Mouse (Mus musculus) hindbrain, postnatal 0 days (tissue): ENCODE results near the gene Trf. TPM values are rescaled to one million over a fixed set of nuclear protein-coding genes. Genes with fewer than 3 reads are reported as not detected.
A peak's percentile ranks its signal among the peaks of the same experiment; 100 is the strongest.

Experiments used
- ATAC-seq: fragments of 200-750 bp; cut with Nextera tagmentation; 2 replicates; pipeline ENCODE4 v1.8.0; 2017; ENCODE audit warnings: mild to moderate bottlenecking, moderate TSS enrichment, moderate library complexity
- DNase-seq: peaks from one replicate; pipeline ENCODE4 v3.0.0-alpha.2; 2015; ENCODE audit warnings: low spot score
- H3K27ac ChIP-seq: fragments of 300-500 bp; sonication (generic); 2 replicates; pipeline ENCODE4 v1.5.1; 2014; ENCODE audit warnings: mild to moderate bottlenecking
- H3K27me3 ChIP-seq: fragments of 300-500 bp; sonication (generic); 2 replicates; pipeline ENCODE4 v1.6.1; 2014; ENCODE audit warnings: low read length, mixed read lengths; ENCODE audit not compliant: insufficient read depth
- H3K36me3 ChIP-seq: fragments of 300-500 bp; sonication (generic); 2 replicates; pipeline ENCODE4 v1.6.1; 2014; ENCODE audit warnings: low read length, mixed read lengths; ENCODE audit not compliant: insufficient read depth
- H3K4me1 ChIP-seq: fragments of 300-500 bp; sonication (generic); 2 replicates; pipeline ENCODE4 v1.6.1; 2014; ENCODE audit warnings: antibody characterized with exemption, low read length, mixed read lengths; ENCODE audit not compliant: insufficient read depth
- H3K4me2 ChIP-seq: fragments of 300-500 bp; sonication (generic); 2 replicates; pipeline ENCODE4 v1.6.1; 2014; ENCODE audit warnings: low read depth, mild to moderate bottlenecking, low read length, moderate library complexity, mixed read lengths
- H3K4me3 ChIP-seq: fragments of 300-500 bp; sonication (generic); 2 replicates; pipeline ENCODE4 v1.5.1; 2014; ENCODE audit warnings: low read length
- H3K9ac ChIP-seq: fragments of 300-500 bp; sonication (generic); replicated peaks from 2 replicates; pipeline ENCODE4 v1.6.1; 2014; ENCODE audit warnings: mild to moderate bottlenecking, low read length, moderate library complexity, mixed read lengths
- H3K9me3 ChIP-seq: fragments of 300-500 bp; sonication (generic); 2 replicates; pipeline ENCODE4 v1.6.1; 2016; ENCODE audit warnings: low read length, mixed read lengths
- CTCF ChIP-seq: IDR thresholded peaks from 2 replicates; pipeline ENCODE4 v1.5.1; 2016; ENCODE audit warnings: antibody characterized with exemption, control low read depth, low read depth
- WGBS: fragments of 180-500 bp; shearing (Covaris S2); extraction: QIAGEN DNeasy Blood & Tissue Kit; methylation state at CpG from one replicate; pipeline ENCODE4 v1.1.7; 2014; 5-methylcytosine and 5-hydroxymethylcytosine counted together
- polyA plus RNA-seq: library from polyadenylated mRNA; unstranded; fragments of >200 nt; fragmentation: Nextera tagmentation; extraction: Ambion mirVana; gene quantifications from 2 replicates; pipeline ENCODE4 v1.2.1, GENCODE M21; 2015
- total RNA-seq: library from RNA; depleted of rRNA; stranded (reverse); fragments of >200 nt; gene quantifications from 2 replicates; pipeline ENCODE4 v1.2.3, GENCODE M21; 2014

The Trf gene
- total and polyA plus RNA-seq, 2 experiments from 2014 or later = 42.1 to 44.2 TPM

- 91% methylated on average over 5 of the region's 5 CpGs for WGBS
- Histone ChIP-seq H3K9ac (no peak overlapping the region), H3K4me2 (no peak overlapping the region), H3K36me3 (no peaks in the 10 kb centered on the region), H3K27ac (no peak overlapping the region), H3K4me1 (no peaks in the 10 kb centered on the region), H3K4me3 (no peak overlapping the region), H3K9me3 (no peaks in the 10 kb centered on the region), H3K27me3 (no peaks in the 10 kb centered on the region)
- no peak for TF ChIP-seq CTCF
- ATAC-seq (no peak), DNase-seq (no peak)
Measured at GRCm38 (mm10) chr9:103205786-103206185, 24.5 kb downstream of the Trf start.

GRCm38 (mm10) chr9:103201561-103202260 is 28.5 kb downstream of the Trf start, which contains the start of gene Srprb:
Gene Srprb, minus strand, starts transcription at chr9:103202137.
- Histone ChIP-seq H3K9ac (peak within 1 kb of the TSS; percentile 68), H3K27ac (peak within 1 kb of the TSS; percentile 76), H3K4me1 (no peaks in the 10 kb centered on the region), H3K4me2 (peak within 1 kb of the TSS; percentile 60), H3K27me3 (no peaks in the 10 kb centered on the region), H3K9me3 (no peaks in the 10 kb centered on the region), H3K36me3 (peaks cover 11% of the 10 kb centered on the region), H3K4me3 (peak within 1 kb of the TSS; percentile 74)
- DNase-seq = peak; percentile 97
- under 1% methylated on average over 45 of the region's 45 CpGs for WGBS
- TF ChIP-seq CTCF = no peak
- ATAC-seq = peak; percentile 97

DNA sequence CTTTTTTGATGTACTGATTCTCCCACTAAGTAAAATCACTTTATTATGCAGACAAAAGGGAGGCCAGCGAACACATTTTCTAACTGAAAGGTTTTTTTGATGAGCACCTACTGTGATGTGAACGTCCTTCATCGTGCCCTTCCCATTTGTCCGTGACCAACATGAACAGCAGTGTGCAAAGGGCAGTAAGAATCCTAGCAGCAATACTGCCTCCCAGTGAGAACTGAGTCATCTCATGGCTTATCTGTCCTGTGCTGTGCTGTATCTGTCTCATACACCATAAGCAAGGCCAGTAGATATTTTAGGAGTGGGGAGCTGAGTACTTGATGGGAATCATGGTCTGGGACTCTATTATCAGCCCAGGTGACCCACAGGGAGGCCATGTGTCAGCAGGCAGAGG is 41.8 kb downstream of the Trf start:
- peaks cover 31% of the 10 kb centered on the region; the same call in 1 of the 2 replicates for H3K36me3 ChIP-seq
- ATAC-seq (no peak), DNase-seq (no peak)
- 61% methylated on average over 4 of the region's 4 CpGs for WGBS
- no peak overlapping the region for H3K4me2 ChIP-seq
- TF ChIP-seq CTCF = no peak
- no peaks in the 10 kb centered on the region for H3K27me3 ChIP-seq
- no peak overlapping the region for H3K4me3 ChIP-seq
- no peak overlapping the region for H3K27ac ChIP-seq
- no peak overlapping the region for H3K9ac ChIP-seq
- no peaks in the 10 kb centered on the region for H3K4me1 ChIP-seq
- no peaks in the 10 kb centered on the region for H3K9me3 ChIP-seq

- Histone ChIP-seq H3K9ac (no peak overlapping the region), H3K4me2 (no peak overlapping the region), H3K4me3 (no peak overlapping the region), H3K27me3 (no peaks in the 10 kb centered on the region), H3K27ac (peak overlapping the region; percentile 36; the same call in 1 of the 2 replicates), H3K9me3 (no peaks in the 10 kb centered on the region), H3K36me3 (peaks cover 31% of the 10 kb centered on the region), H3K4me1 (no peaks in the 10 kb centered on the region)
- TF ChIP-seq CTCF = no peak
- 49% methylated on average over 9 of the region's 9 CpGs for WGBS
- DNase-seq (peak; percentile 54), ATAC-seq (no peak)
Measured at GRCm38 (mm10) chr9:103186747-103187146, 43.5 kb downstream of the Trf start.

DNA sequence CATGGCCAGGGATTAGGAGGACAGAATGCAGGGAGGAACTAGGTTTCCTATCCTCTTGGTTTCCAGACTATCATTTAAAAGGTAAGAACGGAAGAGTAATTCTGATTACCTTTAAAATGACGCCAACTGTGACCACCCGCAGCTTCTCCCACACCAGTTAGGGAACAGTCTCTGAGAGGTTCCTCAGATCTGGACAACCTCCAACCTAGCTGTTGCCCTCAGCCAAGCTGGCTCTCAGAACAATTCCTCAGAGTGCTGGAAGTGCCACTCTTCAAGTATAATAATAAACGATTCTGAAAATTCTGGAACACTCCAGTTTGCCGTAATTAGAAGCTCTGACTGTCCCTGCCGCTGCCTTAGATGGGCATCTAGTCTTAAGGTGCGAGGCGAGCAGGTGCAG is 44.3 kb downstream of the Trf start:
- Histone ChIP-seq H3K4me1 (no peaks in the 10 kb centered on the region), H3K4me2 (no peak overlapping the region), H3K36me3 (peaks cover 30% of the 10 kb centered on the region), H3K27ac (no peak overlapping the region), H3K27me3 (no peaks in the 10 kb centered on the region), H3K9ac (no peak overlapping the region), H3K4me3 (no peak overlapping the region), H3K9me3 (no peaks in the 10 kb centered on the region)
- WGBS = 76% methylated on average over 8 of the region's 8 CpGs
- TF ChIP-seq CTCF = no peak
- no peak for ATAC-seq
- DNase-seq = no peak

GRCm38 (mm10) chr9:103184855-103185254 is 45.4 kb downstream of the Trf start:
- H3K27ac ChIP-seq = no peak overlapping the region
- no peaks in the 10 kb centered on the region for H3K27me3 ChIP-seq
- H3K9ac ChIP-seq = no peak overlapping the region
- H3K4me3 ChIP-seq = no peak overlapping the region
- H3K36me3 ChIP-seq = peaks cover 23% of the 10 kb centered on the region
- no peak for ATAC-seq
- no peaks in the 10 kb centered on the region for H3K9me3 ChIP-seq
- H3K4me2 ChIP-seq = no peak overlapping the region
- H3K4me1 ChIP-seq = peaks cover 8% of the 10 kb centered on the region
- TF ChIP-seq CTCF = no peak
- no peak for DNase-seq
- 61% methylated on average over 4 of the region's 4 CpGs for WGBS

- H3K27ac ChIP-seq = no peak overlapping the region
- no peaks in the 10 kb centered on the region for H3K9me3 ChIP-seq
- no peak overlapping the region for H3K9ac ChIP-seq
- TF ChIP-seq CTCF = no peak
- DNase-seq (no peak), ATAC-seq (peak; percentile 52)
- no peaks in the 10 kb centered on the region for H3K27me3 ChIP-seq
- H3K4me1 ChIP-seq = peaks cover 11% of the 10 kb centered on the region
- no peak overlapping the region for H3K4me3 ChIP-seq
- H3K4me2 ChIP-seq = no peak overlapping the region
- 80% methylated on average over 8 of the region's 8 CpGs for WGBS
- H3K36me3 ChIP-seq = peaks cover 18% of the 10 kb centered on the region
Measured at GRCm38 (mm10) chr9:103181886-103182285, 48.4 kb downstream of the Trf start.
